Mouse (Mus musculus): ENCODE measurements around the gene Tenm3. TPM values are rescaled to one million over a fixed set of nuclear protein-coding genes. Genes with fewer than 3 reads are reported as not detected.

Tenm3 gene
- total and polyA plus RNA-seq, 3 experiments: 0.03 to 0.08 (median 0.07) TPM

GRCm38 (mm10) chr8:48177876-48178275 is 665.9 kb downstream of the Tenm3 start:
- TF ChIP-seq JUND (conservative IDR thresholded peaks at IDR 0.05; ENCODE audit: low read depth, low read length) (no peak), USF2 (conservative IDR thresholded peaks at IDR 0.05; ENCODE audit: low read depth, low read length) (no peak), ZKSCAN1 (IDR thresholded peaks at IDR 0.05; ENCODE audit: borderline replicate concordance, low read depth, low read length) (no peak), ETS1 (conservative IDR thresholded peaks at IDR 0.05; ENCODE audit: low read depth, low read length) (no peak), IRF4 (IDR thresholded peaks at IDR 0.05; ENCODE audit: low read depth, low read length) (no peak), MEF2A (IDR thresholded peaks at IDR 0.05; ENCODE audit: borderline replicate concordance, low read depth, low read length) (no peak), ELF1 (IDR thresholded peaks at IDR 0.05; ENCODE audit: low read depth, low read length) (no peak), GABPA (IDR thresholded peaks at IDR 0.05; ENCODE audit: insufficient replicate concordance, low read depth, low read length) (no peak), HCFC1 (IDR thresholded peaks at IDR 0.05; ENCODE audit: low read depth, low read length) (no peak), KAT2A (IDR thresholded peaks at IDR 0.05; ENCODE audit: insufficient replicate concordance, low read length) (no peak), USF1 (IDR thresholded peaks at IDR 0.05; ENCODE audit: low read depth, low read length) (no peak), ZNF384 (IDR thresholded peaks at IDR 0.05; ENCODE audit: low read depth, low read length) (no peak)
- no peaks in the 10 kb centered on the region for H3K4me1 ChIP-seq (ENCODE audit: control insufficient read depth in 1 of 2, insufficient read depth in 2 of 2)
- peaks cover 60% of the 10 kb centered on the region for H3K9me3 ChIP-seq (replicated peaks; ENCODE audit: low read length)
- no peaks in the 10 kb centered on the region for H3K36me3 ChIP-seq (replicated peaks in 1 of 2; ENCODE audit: control insufficient read depth in 1 of 2, insufficient read depth in 1 of 2, low read length in 1 of 2)
- in situ Hi-C loops (cut with MboI; ENCODE audit: low pct_ligation_motif_present, low pct_unique_long_range_greater_than_20kb, low sequenced_read_pairs) (no loop called here), dilution Hi-C loops (cut with MboI; ENCODE audit: extremely low pct_ligation_motif_present, extremely low pct_unique_long_range_greater_than_20kb, low sequenced_read_pairs) (no loop called here)
- H3K27ac ChIP-seq (ENCODE audit: insufficient read depth, low read depth): no peak overlapping the region
- no peak overlapping the region for H3K9ac ChIP-seq (ENCODE audit: insufficient read depth, low read depth)
- no peak for DNase-seq (ENCODE audit: extremely low read depth)
- H3K79me2 ChIP-seq (replicated peaks; ENCODE audit: control insufficient read depth, extremely low read depth, insufficient read depth, poor library complexity, severe bottlenecking): no peaks in the 10 kb centered on the region
- H3K27me3 ChIP-seq (replicated peaks): no peaks in the 10 kb centered on the region
- H3K4me3 ChIP-seq (replicated peaks in 1 of 3; ENCODE audit: low read depth in 2 of 3, low read length in 2 of 3, poor library complexity in 1 of 3): no peak overlapping the region
- no peak overlapping the region for H3K4me2 ChIP-seq (ENCODE audit: insufficient read depth, low read depth, poor library complexity, severe bottlenecking)

Data from CH12.LX (cell line).